Mouse (Mus musculus) limb, embryonic 10.5 days (tissue): ENCODE results near the gene Gm21650. TPM values are rescaled to one million over a fixed set of nuclear protein-coding genes. Genes with fewer than 3 reads are reported as not detected.
"Not testable (repeated sequence)": the region's sequence is repeated elsewhere in the genome, so short reads cannot be mapped to it uniquely, and the experiment has no call there.

Experiments
- DNase-seq: peaks from one replicate; pipeline ENCODE4 v3.0.0-alpha.2; 2017; ENCODE audit warnings: low spot score
- H3K27ac ChIP-seq: fragments of 300-500 bp; sonication (generic); 2 replicates; pipeline ENCODE4 v1.5.1; 2016; ENCODE audit warnings: mild to moderate bottlenecking
- H3K27me3 ChIP-seq: fragments of 300-500 bp; sonication (generic); 2 replicates; pipeline ENCODE4 v1.6.1; 2016; ENCODE audit warnings: low read depth, mild to moderate bottlenecking; ENCODE audit not compliant: poor library complexity, severe bottlenecking
- H3K36me3 ChIP-seq: fragments of 300-500 bp; sonication (generic); 2 replicates; pipeline ENCODE4 v1.6.1; 2016; ENCODE audit warnings: mild to moderate bottlenecking, moderate library complexity
- H3K4me1 ChIP-seq: fragments of 300-500 bp; sonication (generic); 2 replicates; pipeline ENCODE4 v1.6.1; 2016
- H3K4me3 ChIP-seq: fragments of 300-500 bp; sonication (generic); 2 replicates; pipeline ENCODE4 v1.5.1; 2016; ENCODE audit warnings: mild to moderate bottlenecking, moderate library complexity
- H3K9me3 ChIP-seq: fragments of 300-500 bp; sonication (generic); replicated peaks from 2 replicates; pipeline ENCODE4 v1.6.1; 2016; ENCODE audit warnings: mild to moderate bottlenecking
- WGBS: fragments of 180-500 bp; shearing (Covaris S2); methylation state at CpG from one replicate; pipeline ENCODE4 v1.1.7; 2016; 5-methylcytosine and 5-hydroxymethylcytosine counted together
- polyA plus RNA-seq: library from polyadenylated mRNA; unstranded; fragments of >200 nt; fragmentation: Nextera tagmentation; extraction: Ambion mirVana; gene quantifications from 2 replicates; pipeline ENCODE4 v1.2.1, GENCODE M21; 2016

Gene Gm21650
- not detected in 2 replicates for polyA plus RNA-seq

GRCm38 (mm10) chrY:77692508-77692907 is at the start of gene Gm21650:
Gene Gm21650, plus strand, starts transcription at chrY:77692808.
- H3K27ac ChIP-seq, H3K4me3 ChIP-seq, H3K36me3 ChIP-seq, H3K9me3 ChIP-seq, H3K4me1 ChIP-seq, DNase-seq, H3K27me3 ChIP-seq: not testable (repeated sequence)
- WGBS, result no CpG with 5 or more reads among the region's 6 CpGs
